Mouse (Mus musculus) cortical plate, adult 2 months (tissue): ENCODE results near the gene Itch.

ENCODE experiments used
- CTCF ChIP-seq: fragments of 200-500 bp; IDR thresholded peaks from 2 replicates; pipeline ENCODE4 v1.5.1; 2011; ENCODE audit warnings: mild to moderate bottlenecking, control low read depth, low read length; ENCODE audit not compliant: insufficient read depth; ENCODE audit errors: extremely low read depth
- POLR2A ChIP-seq: fragments of 200-500 bp; IDR thresholded peaks from 2 replicates; pipeline ENCODE4 v1.6.1; 2011; ENCODE audit warnings: mild to moderate bottlenecking, low read length, control low read depth; ENCODE audit not compliant: insufficient read depth; ENCODE audit errors: extremely low read depth

GRCm38 (mm10) chr2:155272396-155273170 is 139.3 kb downstream of the Itch start:
- TF ChIP-seq POLR2A: no peak
- TF ChIP-seq CTCF: no peak
